Comparison of ENCODE assay signal across 24 mouse cellular contexts in the genomic region with DNA sequence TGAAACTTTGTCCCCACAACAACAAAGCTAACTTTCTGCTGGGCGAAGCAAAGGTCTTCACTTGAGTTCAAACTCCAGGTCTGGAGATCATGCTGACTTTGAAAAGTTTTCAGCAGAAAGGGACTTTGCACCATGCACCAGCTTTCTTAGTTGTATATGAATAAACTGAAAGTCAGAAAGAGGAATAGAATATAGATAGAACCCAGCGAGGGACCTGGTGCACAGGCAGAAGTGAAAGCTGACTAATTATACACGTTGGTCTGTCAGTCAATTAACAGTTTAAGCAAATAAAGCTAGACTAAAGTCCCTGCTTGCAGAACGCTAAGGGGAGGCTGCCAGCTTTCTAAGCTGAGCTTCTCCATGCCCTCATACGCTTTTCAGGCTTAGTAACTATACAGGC. TPM values are rescaled to one million over a fixed set of nuclear protein-coding genes. Genes with fewer than 3 reads are reported as not detected.
DNase-seq lines count a peak whose midpoint lies in the region; ATAC-seq lines count a peak whose summit lies in the region.
"Had no signal": no experiment of that assay in that cellular context is flagged by ENCODE, and none has a peak within 500 bp of the region (broad histone marks: within the 10 kb centered on the region; RNA-seq: fewer than 3 reads in every experiment).

No protein-coding gene starts in this region.

- H3K27me3 ChIP-seq in liver, embryonic 13.5 days: no peaks in the 10 kb centered on the region
- no peaks in the 10 kb centered on the region for H3K27me3 ChIP-seq in intestine, embryonic 16.5 days (replicated peaks; ENCODE audit: control insufficient read depth, insufficient read depth, low read length)
- H3K27me3 ChIP-seq in splenic B cell, adult 2 months (ENCODE audit: control insufficient read depth, insufficient read depth, low read length, poor library complexity, severe bottlenecking): no peaks in the 10 kb centered on the region
- no peaks in the 10 kb centered on the region for H3K27me3 ChIP-seq in heart, embryonic 12.5 days (replicated peaks)
- H3K27me3 ChIP-seq: heart, embryonic 13.5 days had no signal

- ATAC-seq in liver, embryonic 13.5 days (ENCODE audit: low read depth): no peak; the same call in 1 of the 2 replicates
- ATAC-seq in intestine, embryonic 16.5 days: 0 out of 2 replicates have a peak, but pooled peaks have one; percentile 31
- no peak for ATAC-seq in heart, embryonic 12.5 days (ENCODE audit: insufficient number of reproducible peaks, low FRiP score)
- ATAC-seq: forebrain, postnatal 0 days had no signal

- no peaks in the 10 kb centered on the region for H3K9me3 ChIP-seq in liver, embryonic 13.5 days (replicated peaks)
- H3K9me3 ChIP-seq in intestine, embryonic 16.5 days (ENCODE audit: control insufficient read depth, low read length): no peaks in the 10 kb centered on the region; the same call in 1 of the 2 replicates
- H3K9me3 ChIP-seq in heart, embryonic 12.5 days (replicated peaks): no peaks in the 10 kb centered on the region
- H3K9me3 ChIP-seq: heart, embryonic 13.5 days; limb, embryonic 10.5 days; midbrain, embryonic 10.5 days had no signal

- H3K4me3 ChIP-seq in liver, embryonic 13.5 days (replicated peaks): no peak overlapping the region
- no peak overlapping the region for H3K4me3 ChIP-seq in intestine, embryonic 16.5 days (ENCODE audit: low read length)
- H3K4me3 ChIP-seq in heart, embryonic 12.5 days: no peak overlapping the region
- H3K4me3 ChIP-seq: forebrain, embryonic 10.5 days; heart, embryonic 13.5 days; limb, embryonic 10.5 days; midbrain, embryonic 10.5 days had no signal

- peak; percentile 39 for DNase-seq in kidney, adult 11 months
- DNase-seq in kidney, postnatal 4 days: no peak
- no peak for DNase-seq in liver, embryonic 13.5 days
- no peak for DNase-seq in liver
- DNase-seq in splenic B cell, adult 2 months (ENCODE audit: low read depth, low spot score): peak; percentile 45
- no peak for DNase-seq in cerebellum, adult 8-10 months
- DNase-seq: adrenal gland, postnatal 25 days; cerebellum, adult 11 months; cerebellum, postnatal 14 days; forebrain, postnatal 0 days; lung, adult 2 months; lung, postnatal 36 days; retina, postnatal 1 day; thymus, postnatal 25 days had no signal

- H3K9ac ChIP-seq in liver, embryonic 13.5 days: no peak overlapping the region
- H3K9ac ChIP-seq in intestine, embryonic 16.5 days (ENCODE audit: low read depth, low read length): no peak overlapping the region
- no peak overlapping the region for H3K9ac ChIP-seq in heart, embryonic 12.5 days
- H3K9ac ChIP-seq: forebrain, postnatal 0 days; heart, embryonic 13.5 days; hindbrain, embryonic 14.5 days had no signal

- 53% methylated on average over 5 of the region's 5 CpGs for WGBS in liver, embryonic 13.5 days (ENCODE audit: insufficient replicate concordance)
- 70% methylated on average over 5 of the region's 5 CpGs for WGBS in intestine, embryonic 16.5 days
- WGBS in heart, embryonic 12.5 days: 76% methylated on average over 5 of the region's 5 CpGs

- H3K4me1 ChIP-seq in liver, embryonic 13.5 days (replicated peaks): no peaks in the 10 kb centered on the region
- H3K4me1 ChIP-seq in intestine, embryonic 16.5 days (ENCODE audit: control insufficient read depth, insufficient read depth, low read length): no peaks in the 10 kb centered on the region
- H3K4me1 ChIP-seq in heart, embryonic 12.5 days (replicated peaks): 0 out of 2 replicates have a peak, but pooled peaks cover 3% of the 10 kb centered on the region
- H3K4me1 ChIP-seq: forebrain, embryonic 10.5 days; heart, embryonic 13.5 days; limb, embryonic 10.5 days; midbrain, embryonic 10.5 days had no signal

- 0 out of 2 replicates have a peak overlapping the region, but pooled peaks have one; percentile 11 for H3K27ac ChIP-seq in liver, embryonic 13.5 days
- H3K27ac ChIP-seq in intestine, embryonic 16.5 days (ENCODE audit: low read length): no peak overlapping the region
- no peak overlapping the region for H3K27ac ChIP-seq in heart, embryonic 12.5 days (ENCODE audit: poor library complexity, severe bottlenecking)
- H3K27ac ChIP-seq: forebrain, embryonic 10.5 days; heart, embryonic 13.5 days; hindbrain, embryonic 14.5 days; kidney, postnatal 0 days; limb, embryonic 10.5 days; midbrain, embryonic 10.5 days had no signal

- H3K36me3 ChIP-seq in liver, embryonic 13.5 days: no peaks in the 10 kb centered on the region
- H3K36me3 ChIP-seq in intestine, embryonic 16.5 days (ENCODE audit: control insufficient read depth, insufficient read depth, low read length): no peaks in the 10 kb centered on the region
- no peaks in the 10 kb centered on the region for H3K36me3 ChIP-seq in splenic B cell, adult 2 months (ENCODE audit: control insufficient read depth, insufficient read depth, low read length, poor library complexity, severe bottlenecking)
- no peaks in the 10 kb centered on the region for H3K36me3 ChIP-seq in heart, embryonic 12.5 days
- H3K36me3 ChIP-seq: forebrain, embryonic 10.5 days; heart, embryonic 13.5 days; limb, embryonic 10.5 days; midbrain, embryonic 10.5 days had no signal

- no peak overlapping the region for H3K4me2 ChIP-seq in liver, embryonic 13.5 days
- H3K4me2 ChIP-seq in intestine, embryonic 16.5 days (ENCODE audit: low read depth, low read length): no peak overlapping the region
- no peak overlapping the region for H3K4me2 ChIP-seq in heart, embryonic 12.5 days
- H3K4me2 ChIP-seq: heart, embryonic 13.5 days; hindbrain, embryonic 14.5 days had no signal

RNA-seq across cellular contexts. Expression of a gene that starts 8.0 kb away (rescaled TPM):
- polyA plus RNA-seq in liver, embryonic 13.5 days (2015; fragmentation: Nextera tagmentation; extraction: Ambion mirVana): 19.6 and 21.3 TPM in 2 replicates
- polyA plus RNA-seq in intestine, embryonic 16.5 days (2015; fragmentation: Nextera tagmentation; extraction: Ambion mirVana): 1.8 and 2.4 TPM in 2 replicates
- 0.14 TPM in 1 of 2 replicates, not detected in the other for polyA plus RNA-seq in heart, embryonic 12.5 days (2016; fragmentation: Nextera tagmentation; extraction: Ambion mirVana)
- polyA plus RNA-seq: hindbrain, embryonic 14.5 days; limb, embryonic 10.5 days; lung, adult 2 months; neural tube, embryonic 11.5 days had no signal

RNA-seq across cellular contexts. Expression of a gene that starts 36.0 kb away (rescaled TPM):
- polyA plus RNA-seq in liver, embryonic 13.5 days (2015; fragmentation: Nextera tagmentation; extraction: Ambion mirVana): not detected in 2 replicates
- polyA plus RNA-seq in intestine, embryonic 16.5 days (2015; fragmentation: Nextera tagmentation; extraction: Ambion mirVana): 0.12 TPM in 1 of 2 replicates, not detected in the other
- not detected in 2 replicates for polyA plus RNA-seq in heart, embryonic 12.5 days (2016; fragmentation: Nextera tagmentation; extraction: Ambion mirVana)
- polyA plus RNA-seq: forebrain, embryonic 10.5 days; forebrain, postnatal 0 days; gonadal fat pad, adult 2 months; heart, embryonic 13.5 days; hindbrain, embryonic 14.5 days; limb, embryonic 10.5 days; neural tube, embryonic 11.5 days had no signal

Comparison
In these comparisons a context has a peak if more than half of its experiments do, and no peak if none do; other contexts are left out.
1. DNase-seq: peak in kidney, adult 11 months (single experiment) and splenic B cell, adult 2 months (single experiment); none in kidney, postnatal 4 days (0 of 2), liver, embryonic 13.5 days (single experiment), liver (single experiment) and cerebellum, adult 8-10 months (single experiment).